Mouse (Mus musculus) stomach, embryonic 16.5 days (tissue): ENCODE data around the gene Mrm2. TPM values are rescaled to one million over a fixed set of nuclear protein-coding genes. Genes with fewer than 3 reads are reported as not detected.

Source experiments
- ATAC-seq: fragments of 200-750 bp; cut with Nextera tagmentation; 2 replicates; pipeline ENCODE4 v1.8.0; 2017; ENCODE audit warnings: moderate number of reproducible peaks, moderate TSS enrichment; ENCODE audit not compliant: insufficient read depth, low FRiP score
- H3K27ac ChIP-seq: fragments of 300-500 bp; sonication (generic); 2 replicates; pipeline ENCODE4 v1.5.1; 2014; ENCODE audit warnings: low read length
- H3K27me3 ChIP-seq: fragments of 300-500 bp; sonication (generic); 2 replicates; pipeline ENCODE4 v1.6.1; 2014; ENCODE audit warnings: low read length, control low read depth, mixed read lengths; ENCODE audit not compliant: control insufficient read depth, insufficient read depth
- H3K36me3 ChIP-seq: fragments of 300-500 bp; sonication (generic); 2 replicates; pipeline ENCODE4 v1.6.1; 2014; ENCODE audit warnings: low read length; ENCODE audit not compliant: control insufficient read depth, insufficient read depth
- H3K4me1 ChIP-seq: fragments of 300-500 bp; sonication (generic); 2 replicates; pipeline ENCODE4 v1.6.1; 2014; ENCODE audit warnings: low read length, control low read depth, mixed read lengths; ENCODE audit not compliant: control insufficient read depth, insufficient read depth
- H3K4me2 ChIP-seq: fragments of 300-500 bp; sonication (generic); 2 replicates; pipeline ENCODE4 v1.6.1; 2014; ENCODE audit warnings: low read depth, low read length, mixed read lengths
- H3K4me3 ChIP-seq: fragments of 300-500 bp; sonication (generic); replicated peaks from 2 replicates; pipeline ENCODE4 v1.5.1; 2014; ENCODE audit warnings: mild to moderate bottlenecking, low read length
- H3K9ac ChIP-seq: fragments of 300-500 bp; sonication (generic); 2 replicates; pipeline ENCODE4 v1.6.1; 2014; ENCODE audit warnings: low read length
- H3K9me3 ChIP-seq: fragments of 300-500 bp; sonication (generic); replicated peaks from 2 replicates; pipeline ENCODE4 v1.6.1; 2016; ENCODE audit warnings: low read length, control low read depth; ENCODE audit not compliant: control insufficient read depth
- WGBS: fragments of 180-500 bp; shearing (Covaris S2); extraction: QIAGEN DNeasy Blood & Tissue Kit; methylation state at CpG from one replicate; pipeline ENCODE4 v1.1.7; 2014; 5-methylcytosine and 5-hydroxymethylcytosine counted together
- polyA plus RNA-seq: library from polyadenylated mRNA; unstranded; fragments of >200 nt; fragmentation: Nextera tagmentation; extraction: Ambion mirVana; gene quantifications from 2 replicates; pipeline ENCODE4 v1.2.1, GENCODE M21; 2015

Mrm2 gene
- polyA plus RNA-seq, 1 experiment from 2014 or later, result 16.0 TPM

- no peak overlapping the region for H3K9ac ChIP-seq
- no peak overlapping the region for H3K4me2 ChIP-seq
- H3K9me3 ChIP-seq, result no peaks in the 10 kb centered on the region
- no peak for ATAC-seq
- no peaks in the 10 kb centered on the region for H3K4me1 ChIP-seq
- no peak overlapping the region for H3K4me3 ChIP-seq
- no peak overlapping the region for H3K27ac ChIP-seq
- H3K27me3 ChIP-seq, result no peaks in the 10 kb centered on the region
- H3K36me3 ChIP-seq, result peaks cover 9% of the 10 kb centered on the region
- WGBS, result 89% methylated on average over 8 of the region's 8 CpGs
Observed at GRCm38 (mm10) chr5:140350731-140351497, 19.2 kb upstream of the Mrm2 start.

GRCm38 (mm10) chr5:140349882-140350281 lies 18.2 kb upstream of the Mrm2 start:
- H3K27me3 ChIP-seq, result no peaks in the 10 kb centered on the region
- H3K9me3 ChIP-seq, result no peaks in the 10 kb centered on the region
- 93% methylated on average over 9 of the region's 9 CpGs for WGBS
- no peak overlapping the region for H3K4me2 ChIP-seq
- ATAC-seq, result no peak
- H3K27ac ChIP-seq, result no peak overlapping the region
- peaks cover 14% of the 10 kb centered on the region for H3K36me3 ChIP-seq
- H3K4me3 ChIP-seq, result no peak overlapping the region
- no peak overlapping the region for H3K9ac ChIP-seq
- H3K4me1 ChIP-seq, result no peaks in the 10 kb centered on the region

- WGBS, result 91% methylated on average over 1 of the region's 1 CpGs
- 0 out of 2 replicates have a peak, but pooled peaks cover 8% of the 10 kb centered on the region for H3K36me3 ChIP-seq
- no peak for ATAC-seq
- H3K4me2 ChIP-seq, result no peak overlapping the region
- H3K27me3 ChIP-seq, result no peaks in the 10 kb centered on the region
- no peak overlapping the region for H3K4me3 ChIP-seq
- H3K9ac ChIP-seq, result no peak overlapping the region
- H3K27ac ChIP-seq, result no peak overlapping the region
- no peaks in the 10 kb centered on the region for H3K4me1 ChIP-seq
- no peaks in the 10 kb centered on the region for H3K9me3 ChIP-seq
Observed at GRCm38 (mm10) chr5:140346050-140346449, 14.4 kb upstream of the Mrm2 start.

GRCm38 (mm10) chr5:140345244-140345643 lies 13.5 kb upstream of the Mrm2 start:
- Histone ChIP-seq H3K4me1 (no peaks in the 10 kb centered on the region), H3K4me2 (no peak overlapping the region), H3K36me3 (0 out of 2 replicates have a peak, but pooled peaks cover 10% of the 10 kb centered on the region), H3K9me3 (no peaks in the 10 kb centered on the region), H3K27me3 (no peaks in the 10 kb centered on the region), H3K4me3 (no peak overlapping the region), H3K27ac (no peak overlapping the region), H3K9ac (no peak overlapping the region)
- ATAC-seq, result no peak
- 83% methylated on average over 4 of the region's 4 CpGs for WGBS

GRCm38 (mm10) chr5:140342880-140343279 lies 11.2 kb upstream of the Mrm2 start:
- no peak for ATAC-seq

GRCm38 (mm10) chr5:140339836-140340235 lies 8.1 kb upstream of the Mrm2 start:
- Histone ChIP-seq H3K27me3 (no peaks in the 10 kb centered on the region), H3K4me1 (no peaks in the 10 kb centered on the region), H3K4me3 (no peak overlapping the region), H3K9ac (no peak overlapping the region), H3K36me3 (peaks cover 17% of the 10 kb centered on the region), H3K4me2 (no peak overlapping the region), H3K27ac (no peak overlapping the region), H3K9me3 (no peaks in the 10 kb centered on the region)
- no peak for ATAC-seq
- WGBS, result 85% methylated on average over 3 of the region's 3 CpGs

More at GRCm38 (mm10) chr5:140342880-140343279, 11.2 kb upstream of the Mrm2 start:
- Histone ChIP-seq H3K27ac (no peak overlapping the region), H3K4me3 (no peak overlapping the region), H3K27me3 (no peaks in the 10 kb centered on the region), H3K4me1 (no peaks in the 10 kb centered on the region), H3K36me3 (peaks cover 21% of the 10 kb centered on the region), H3K9ac (no peak overlapping the region), H3K9me3 (no peaks in the 10 kb centered on the region), H3K4me2 (no peak overlapping the region)
- WGBS, result 79% methylated on average over 4 of the region's 4 CpGs

- Histone ChIP-seq H3K27me3 (no peaks in the 10 kb centered on the region), H3K36me3 (peaks cover 17% of the 10 kb centered on the region), H3K4me3 (no peak overlapping the region), H3K9ac (no peak overlapping the region), H3K9me3 (no peaks in the 10 kb centered on the region), H3K27ac (no peak overlapping the region), H3K4me1 (no peaks in the 10 kb centered on the region), H3K4me2 (no peak overlapping the region)
- no peak for ATAC-seq
- 97% methylated on average over 4 of the region's 4 CpGs for WGBS
Observed at GRCm38 (mm10) chr5:140338779-140339178, 7.1 kb upstream of the Mrm2 start.

- no peak for ATAC-seq
- no peak overlapping the region for H3K27ac ChIP-seq
- H3K36me3 ChIP-seq, result peaks cover 17% of the 10 kb centered on the region
- no peaks in the 10 kb centered on the region for H3K9me3 ChIP-seq
- 89% methylated on average over 1 of the region's 1 CpGs for WGBS
- H3K4me1 ChIP-seq, result peaks cover 7% of the 10 kb centered on the region; the same call in 1 of the 2 replicates
- H3K27me3 ChIP-seq, result no peaks in the 10 kb centered on the region
- no peak overlapping the region for H3K4me2 ChIP-seq
- H3K9ac ChIP-seq, result no peak overlapping the region
- no peak overlapping the region for H3K4me3 ChIP-seq
Observed at GRCm38 (mm10) chr5:140336680-140337079, 5.0 kb upstream of the Mrm2 start.

GRCm38 (mm10) chr5:140333631-140334030 lies 1.9 kb upstream of the Mrm2 start:
- no peak overlapping the region for H3K9ac ChIP-seq
- no peak overlapping the region for H3K4me3 ChIP-seq
- no peaks in the 10 kb centered on the region for H3K9me3 ChIP-seq
- ATAC-seq, result no peak
- H3K4me1 ChIP-seq, result peaks cover 16% of the 10 kb centered on the region
- no peak overlapping the region for H3K4me2 ChIP-seq
- H3K36me3 ChIP-seq, result peaks cover 4% of the 10 kb centered on the region; the same call in 1 of the 2 replicates
- H3K27me3 ChIP-seq, result no peaks in the 10 kb centered on the region
- WGBS, result 37% methylated on average over 2 of the region's 2 CpGs
- H3K27ac ChIP-seq, result no peak overlapping the region
